ENCODE assay signal across 9 mouse cellular contexts in genomic region chr2:29669711-29670110, GRCm38 (mm10). TPM values are rescaled to one million over a fixed set of nuclear protein-coding genes. Genes with fewer than 3 reads are reported as not detected.
A peak's percentile ranks its signal among the peaks of the same experiment; 100 is the strongest.
DNase-seq lines count a peak whose midpoint lies in the region; ATAC-seq lines count a peak whose summit lies in the region.
"Had no signal": no experiment of that assay in that cellular context is flagged by ENCODE, and none has a peak within 500 bp of the region (broad histone marks: within the 10 kb centered on the region; RNA-seq: fewer than 3 reads in every experiment).

No protein-coding gene starts in this region.

- peaks cover 80% of the 10 kb centered on the region for H3K4me1 ChIP-seq in liver, embryonic 12.5 days

- no peaks in the 10 kb centered on the region for H3K27me3 ChIP-seq in liver, embryonic 12.5 days (replicated peaks)
- H3K27me3 ChIP-seq: liver, embryonic 15.5 days had no signal

- H3K36me3 ChIP-seq in liver, embryonic 12.5 days: no peaks in the 10 kb centered on the region
- H3K36me3 ChIP-seq: liver, embryonic 15.5 days had no signal

- no peak overlapping the region for H3K27ac ChIP-seq in liver, embryonic 12.5 days

- no peak overlapping the region for H3K9ac ChIP-seq in liver, embryonic 12.5 days
- H3K9ac ChIP-seq: liver, embryonic 15.5 days had no signal

- H3K4me2 ChIP-seq in liver, embryonic 12.5 days: no peak overlapping the region
- H3K4me2 ChIP-seq: liver, embryonic 15.5 days had no signal

- no peak overlapping the region for H3K4me3 ChIP-seq in liver, embryonic 12.5 days
- H3K4me3 ChIP-seq: liver, embryonic 15.5 days had no signal

- peak; percentile 66 for ATAC-seq in frontal cortex, adult (ENCODE audit: low TSS enrichment)
- no peak for ATAC-seq in liver, embryonic 12.5 days

- H3K9me3 ChIP-seq in liver, embryonic 12.5 days (replicated peaks): no peaks in the 10 kb centered on the region
- H3K9me3 ChIP-seq: liver, embryonic 15.5 days had no signal

- no peak for DNase-seq in frontal cortex, postnatal 36 days (ENCODE audit: low spot score in 2 of 2)
- peak; percentile 54 for DNase-seq in layer of hippocampus, adult 9-11 months
- no peak for DNase-seq in layer of hippocampus, postnatal 25 days (ENCODE audit: extremely low spot score in 1 of 2, low spot score in 1 of 2)
- DNase-seq in adipocyte (ENCODE audit: low spot score): peak; percentile 90
- peak; percentile 59 for DNase-seq in lung, postnatal 36 days
- no peak for DNase-seq in ovary, postnatal 14 days (ENCODE audit: low spot score)

RNA-seq across cellular contexts. Expression of gene Rapgef1, which starts 50.2 kb away (rescaled TPM):
- total RNA-seq in layer of hippocampus, postnatal 25 days (2021): 100 to 1,000 TPM in 1 of 2 experiments, 10 to 100 TPM in 1; 99.0 to 104 TPM
- polyA plus RNA-seq in liver, embryonic 12.5 days (2016; fragmentation: Nextera tagmentation; extraction: Ambion mirVana): 10.1 and 10.8 TPM in 2 replicates

Comparison
In these comparisons a context has a peak if more than half of its experiments do, and no peak if none do; other contexts are left out.
1. DNase-seq: peak in layer of hippocampus, adult 9-11 months (single experiment), adipocyte (single experiment) and lung, postnatal 36 days (single experiment); none in frontal cortex, postnatal 36 days (0 of 2), layer of hippocampus, postnatal 25 days (0 of 2) and ovary, postnatal 14 days (single experiment).